Mouse (Mus musculus) erythroblast, adult 5-6 weeks (primary cell): ENCODE data around the gene Akap7. TPM values are rescaled to one million over a fixed set of nuclear protein-coding genes. Genes with fewer than 3 reads are reported as not detected.

ENCODE experiments used
- ATAC-seq: replicated peaks from 2 replicates; pipeline ENCODE4 v1.8.0; 2016; ENCODE audit warnings: moderate number of reproducible peaks, mild to moderate bottlenecking, moderate TSS enrichment, inconsistent platforms; ENCODE audit not compliant: poor library complexity, low FRiP score, severe bottlenecking
- total RNA-seq, 2 experiments: library from RNA; stranded (forward) in 1 of 2; stranded (reverse) in 1 of 2; fragments of 150-400 nt in 1 of 2; fragments of 200-764, 138-1000 nt in 1 of 2; gene quantifications; 2 replicates each; pipeline versions ENCODE4 v1.2.3 to v1.2.4; 2015 to 2017; ENCODE audit warnings: low replicate concordance in 2 of 2

Gene Akap7
- total RNA-seq, 2 experiments from 2014 or later, result 162 to 295 TPM

DNA sequence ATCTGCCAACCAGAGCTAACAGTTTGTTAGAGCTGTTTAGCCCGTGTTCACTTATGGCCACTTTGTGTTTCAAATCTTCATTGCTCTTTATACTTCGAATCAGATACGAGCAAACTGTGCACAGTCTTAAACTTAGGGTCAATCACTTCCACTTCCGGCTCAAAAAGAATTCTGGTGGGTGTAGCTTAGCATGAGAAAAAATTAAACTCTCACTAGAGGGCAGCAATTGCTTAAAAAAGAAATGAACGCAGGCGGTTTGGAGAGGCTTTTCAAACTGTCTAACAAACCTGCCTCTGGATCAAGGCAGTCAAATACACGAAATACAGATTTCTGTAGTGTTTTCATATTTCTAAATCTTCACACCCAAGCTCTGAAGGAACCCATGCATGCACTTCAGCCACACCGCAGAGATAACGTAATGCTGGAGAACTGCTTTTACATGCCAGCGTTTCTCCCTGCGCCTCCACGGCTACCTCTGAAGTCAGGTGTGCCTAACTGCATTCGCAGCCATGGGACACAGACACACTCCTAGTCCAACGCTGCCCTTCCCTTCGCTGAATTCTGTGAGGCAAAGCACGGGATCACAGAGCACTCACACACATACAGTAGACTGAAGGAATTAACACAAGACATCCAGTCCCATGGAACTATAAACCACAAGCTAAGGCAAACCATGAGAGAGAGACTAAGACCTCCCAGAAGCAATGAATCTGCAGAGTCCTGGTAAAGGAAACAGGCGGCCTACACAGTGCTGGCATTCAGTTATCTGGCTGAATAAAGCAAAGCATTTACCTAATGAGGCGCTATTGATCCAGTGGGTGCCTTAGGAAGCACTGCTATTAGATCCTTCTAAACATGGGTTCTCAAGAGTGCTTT, 39.0 kb downstream of the Akap7 start:
- ATAC-seq, result peak; percentile 58; the same call in 1 of the 2 replicates

DNA sequence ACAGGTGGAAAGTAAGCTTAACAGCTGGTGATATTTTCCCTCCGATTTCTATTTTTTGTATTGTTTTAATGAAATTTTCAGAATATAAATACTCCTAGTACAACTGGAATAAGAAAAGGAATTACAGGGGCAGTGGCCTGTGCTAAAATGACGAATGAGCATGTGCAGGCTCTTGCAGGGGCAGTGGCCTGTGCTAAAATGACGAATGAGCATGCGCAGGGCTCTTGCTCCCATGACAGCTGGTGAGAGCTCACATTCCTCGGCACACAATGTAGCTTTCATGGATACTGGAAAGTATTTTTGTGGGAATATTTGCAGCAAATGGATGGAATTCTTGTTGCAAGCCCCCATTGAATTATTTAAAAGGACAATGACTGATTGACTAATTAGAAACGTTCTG, 46.5 kb downstream of the Akap7 start:
- ATAC-seq, result no peak

DNA sequence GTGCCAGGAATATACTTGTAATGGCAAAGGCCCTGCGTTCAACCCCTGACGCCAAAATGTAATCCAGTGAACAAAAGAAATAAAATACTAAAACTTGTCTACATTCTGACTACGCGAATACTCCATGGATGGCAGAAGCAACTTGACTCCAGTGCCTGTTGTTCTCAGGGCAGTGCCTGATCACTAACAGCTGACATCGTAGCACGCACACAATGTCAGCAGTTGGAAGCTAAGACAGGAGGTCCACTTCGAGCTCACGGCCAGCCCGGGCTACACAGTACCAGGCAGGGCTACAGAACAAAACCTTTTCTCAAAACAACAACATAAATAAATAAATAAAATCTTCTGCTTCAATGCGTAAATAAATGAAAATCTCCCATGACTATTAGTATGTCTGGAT, 46.9 kb downstream of the Akap7 start:
- no peak for ATAC-seq

DNA sequence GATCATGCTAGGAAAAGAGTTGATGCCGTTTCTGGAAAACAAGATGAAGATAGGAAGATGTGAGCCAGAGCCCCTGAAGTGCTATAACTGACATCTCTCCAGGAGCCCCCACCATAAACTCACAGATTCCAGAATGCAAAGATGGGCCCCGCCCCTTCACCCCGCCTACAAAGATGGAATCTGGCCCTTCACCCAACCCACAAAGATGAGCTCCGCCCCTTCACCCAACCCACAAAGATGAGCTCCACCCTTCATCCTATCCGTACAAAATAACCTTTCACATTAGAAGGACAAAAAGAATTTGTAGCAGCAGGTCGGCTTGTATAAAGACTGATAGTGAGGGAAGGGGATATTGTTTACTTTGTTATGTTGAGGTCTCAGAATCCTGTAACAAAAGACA, 49.5 kb downstream of the Akap7 start:
- no peak for ATAC-seq

DNA sequence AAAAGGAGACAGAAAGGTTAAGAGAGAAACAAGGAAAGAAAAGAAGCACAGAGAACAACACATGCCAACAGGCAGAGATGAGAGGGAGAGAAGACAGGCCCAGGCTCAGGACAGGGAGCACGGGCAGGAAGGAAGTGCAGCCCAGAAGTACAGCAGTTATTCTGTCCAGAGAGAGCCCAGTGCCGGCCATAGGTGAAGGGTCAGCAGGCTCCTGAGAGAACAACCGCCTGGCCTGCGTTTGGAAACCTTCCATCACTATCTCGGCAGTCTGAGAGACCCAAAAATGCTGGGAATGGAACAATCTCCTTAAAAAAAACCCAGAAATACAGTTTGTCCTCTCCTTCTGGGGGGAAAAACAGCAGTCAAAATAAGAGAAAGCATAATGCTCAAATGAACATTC, 50.2 kb downstream of the Akap7 start:
- ATAC-seq, result no peak

DNA sequence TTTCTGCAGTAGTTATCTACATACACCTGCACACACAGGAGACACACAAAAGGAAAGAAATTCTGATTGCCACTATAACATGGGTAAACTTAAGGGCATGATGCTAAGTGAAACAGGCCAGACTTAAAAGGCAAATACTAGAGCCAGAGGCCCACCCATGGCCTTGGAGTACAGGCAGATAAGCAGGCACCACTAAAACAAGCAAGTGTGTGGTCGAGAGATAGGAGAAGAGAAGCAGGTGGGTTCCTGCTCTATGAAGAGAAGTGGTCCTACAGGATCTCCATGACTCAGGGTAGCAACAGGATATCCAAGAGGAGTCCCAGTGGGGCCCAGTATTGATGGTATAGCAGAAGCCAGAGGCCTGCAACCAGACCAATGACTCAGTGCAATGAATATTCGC, 54.2 kb downstream of the Akap7 start:
- peak; percentile 93 for ATAC-seq

DNA sequence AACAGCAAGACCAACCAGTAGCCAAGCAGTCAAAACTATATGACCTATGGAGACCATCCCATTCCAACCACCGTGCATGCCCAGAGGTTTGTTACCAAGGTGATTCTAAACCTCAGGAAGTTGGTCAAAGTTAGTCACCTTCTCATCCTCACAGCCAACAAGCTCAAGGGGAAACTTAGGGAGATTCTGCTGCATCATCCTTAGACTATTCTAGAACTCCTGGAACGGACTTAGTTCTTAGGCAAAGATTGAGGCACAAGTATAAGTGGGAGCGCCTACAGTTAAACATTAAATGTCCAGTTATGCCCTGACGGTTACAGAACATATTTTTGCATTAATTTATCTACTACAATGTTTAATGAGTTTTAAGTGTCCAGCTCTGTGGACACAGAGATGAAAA, 54.7 kb downstream of the Akap7 start:
- ATAC-seq, result peak; percentile 51; the same call in 1 of the 2 replicates

DNA sequence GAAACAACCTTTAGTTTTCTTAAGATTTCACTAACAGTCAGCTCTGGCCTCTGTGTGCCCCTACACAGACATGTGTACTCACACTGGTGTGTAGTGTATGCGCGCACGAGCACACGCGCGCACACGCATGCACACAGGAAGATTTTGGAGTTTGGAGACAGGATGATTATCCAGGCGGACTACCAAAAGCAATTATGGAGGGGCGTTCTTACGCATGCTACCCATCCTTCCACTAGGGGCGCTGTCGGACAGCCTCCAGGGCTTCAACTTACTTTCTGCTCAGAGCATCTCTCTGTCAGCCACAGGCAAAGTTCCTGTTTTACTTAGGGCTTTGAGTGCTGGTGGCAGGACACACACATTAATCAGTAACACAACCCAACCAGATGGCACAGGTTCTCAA, 57.6 kb downstream of the Akap7 start:
- peak; percentile 56 for ATAC-seq

DNA sequence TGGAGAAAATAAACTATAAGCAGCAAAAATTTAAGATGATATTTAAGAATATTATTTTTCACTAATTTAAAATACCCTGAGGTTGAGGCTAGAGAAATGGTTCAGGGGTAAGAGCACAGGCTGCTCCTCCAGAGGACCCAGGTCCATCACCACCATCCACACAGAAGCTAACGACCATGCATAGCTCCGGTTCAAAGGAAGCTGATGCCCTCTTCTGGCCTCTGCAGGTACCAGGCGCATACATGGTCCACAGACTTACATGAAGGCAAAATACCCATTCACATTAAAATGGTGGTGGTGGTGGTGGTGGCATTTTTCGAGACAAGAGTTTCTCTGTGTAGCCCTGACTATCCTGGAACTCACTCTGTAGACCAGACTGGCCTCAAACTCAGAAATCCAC, 61.5 kb downstream of the Akap7 start:
- no peak for ATAC-seq

DNA sequence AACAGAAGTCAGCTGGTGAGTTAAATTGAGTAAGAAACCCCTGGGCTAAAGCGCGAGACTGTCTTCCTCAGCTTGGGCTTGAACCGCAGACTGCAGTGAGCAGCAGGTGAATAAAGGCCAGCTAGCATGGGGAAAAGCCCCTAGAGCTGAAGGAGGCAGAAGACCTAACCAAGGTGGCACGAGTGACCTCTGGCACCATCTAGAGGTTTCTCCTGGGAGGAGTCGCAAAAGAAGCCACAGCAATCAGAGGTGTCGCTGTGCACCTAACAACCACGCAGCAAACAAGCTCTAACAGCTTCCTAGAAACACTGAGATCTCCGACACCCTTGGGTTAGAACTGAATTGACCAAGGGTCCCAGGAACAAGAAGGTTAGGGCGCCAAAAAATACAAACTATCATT, 68.5 kb downstream of the Akap7 start:
- peak; percentile 67 for ATAC-seq

DNA sequence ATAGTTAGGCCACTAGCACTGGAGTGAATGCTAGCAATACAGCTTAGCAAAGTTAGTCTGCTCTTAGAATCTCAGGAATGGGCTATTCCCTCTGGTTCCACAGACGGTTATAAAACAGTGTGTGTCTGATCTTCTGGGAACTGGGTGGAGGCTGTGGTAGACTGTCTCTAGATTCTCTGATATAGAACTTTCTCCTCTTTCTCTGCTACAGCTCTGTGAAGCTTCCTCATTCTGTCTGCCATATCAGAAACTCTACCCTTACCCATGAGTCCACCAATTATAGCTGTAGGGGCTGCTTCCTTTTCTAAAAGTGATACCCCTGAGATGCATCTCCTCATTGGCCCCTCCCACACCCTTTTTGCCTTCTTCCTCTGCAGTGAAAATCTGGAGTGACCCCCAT, 73.6 kb downstream of the Akap7 start:
- ATAC-seq, result no peak

DNA sequence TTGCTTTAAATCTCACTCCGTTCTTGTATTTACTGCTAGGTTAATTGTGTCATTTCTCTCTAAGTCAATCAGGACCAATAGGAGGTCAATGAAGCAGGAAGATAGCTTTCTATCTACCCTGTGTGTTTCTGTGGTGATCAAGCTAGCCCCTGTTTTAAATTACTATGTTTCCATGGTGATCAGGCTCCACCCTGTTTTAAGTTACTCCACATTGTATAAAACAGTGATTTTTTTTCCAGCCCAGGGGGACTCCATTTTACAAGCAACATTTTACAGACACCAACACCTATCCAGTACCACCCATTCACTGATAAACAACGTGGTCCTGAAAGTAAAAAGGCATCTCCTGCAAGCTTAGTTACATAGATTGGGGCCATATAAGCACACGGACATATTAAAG, 75.0 kb downstream of the Akap7 start:
- no peak for ATAC-seq

DNA sequence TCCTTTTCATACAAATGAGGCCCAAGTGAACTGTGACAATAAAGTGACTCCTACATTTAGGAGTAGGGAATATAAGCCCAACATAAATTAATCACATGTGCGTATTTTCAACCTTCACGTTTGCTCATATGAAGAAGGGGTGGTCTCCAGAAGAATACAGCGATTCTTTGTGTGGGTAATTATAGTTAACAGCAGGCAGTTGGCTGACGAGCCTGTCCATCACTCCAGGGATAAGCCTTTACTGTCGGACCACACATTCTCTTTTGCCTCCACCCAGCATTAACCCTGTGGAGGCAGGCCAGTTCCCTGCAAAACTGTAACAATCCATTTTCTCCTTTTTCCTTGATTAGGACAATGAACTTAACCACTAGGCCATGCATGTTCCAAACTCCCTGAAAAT, 76.3 kb downstream of the Akap7 start:
- ATAC-seq, result no peak

DNA sequence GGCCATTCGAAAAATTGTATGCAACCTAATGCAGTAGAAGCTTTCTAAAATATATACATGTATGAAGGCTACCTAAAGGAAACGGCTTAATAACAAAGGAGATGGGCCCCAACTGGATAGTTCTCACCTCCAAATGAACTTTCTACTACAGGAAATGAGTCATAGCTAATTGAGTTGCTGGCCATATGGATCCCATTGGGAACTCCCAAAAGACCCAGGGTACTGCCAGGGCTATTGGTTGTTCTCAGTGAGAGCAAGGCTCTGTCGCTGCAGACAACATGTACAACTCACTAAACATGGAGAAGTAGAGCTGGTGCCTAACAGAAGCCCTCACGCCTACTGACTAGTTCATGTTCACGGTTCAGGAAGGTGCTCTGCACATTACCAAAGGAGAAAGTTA, 83.3 kb downstream of the Akap7 start:
- no peak for ATAC-seq

DNA sequence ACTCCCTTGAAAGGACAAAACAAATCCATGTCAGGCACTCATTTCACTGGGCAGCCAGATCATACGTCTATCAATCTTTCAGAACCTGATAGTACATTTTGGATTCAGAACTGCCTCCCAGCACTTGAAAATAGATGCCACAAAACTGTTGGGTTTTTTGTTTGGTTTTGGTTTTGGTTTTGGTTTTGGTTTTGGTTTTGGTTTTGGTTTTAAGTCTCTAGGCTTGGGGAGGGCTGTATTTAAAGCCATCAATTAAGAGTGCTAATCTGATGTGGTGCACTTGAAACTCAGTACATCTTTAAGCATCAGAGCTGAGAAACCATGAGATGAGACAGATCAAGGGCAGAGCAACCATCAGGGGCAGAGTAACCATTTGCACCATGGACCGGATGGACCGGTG, 86.9 kb downstream of the Akap7 start:
- ATAC-seq, result no peak

DNA sequence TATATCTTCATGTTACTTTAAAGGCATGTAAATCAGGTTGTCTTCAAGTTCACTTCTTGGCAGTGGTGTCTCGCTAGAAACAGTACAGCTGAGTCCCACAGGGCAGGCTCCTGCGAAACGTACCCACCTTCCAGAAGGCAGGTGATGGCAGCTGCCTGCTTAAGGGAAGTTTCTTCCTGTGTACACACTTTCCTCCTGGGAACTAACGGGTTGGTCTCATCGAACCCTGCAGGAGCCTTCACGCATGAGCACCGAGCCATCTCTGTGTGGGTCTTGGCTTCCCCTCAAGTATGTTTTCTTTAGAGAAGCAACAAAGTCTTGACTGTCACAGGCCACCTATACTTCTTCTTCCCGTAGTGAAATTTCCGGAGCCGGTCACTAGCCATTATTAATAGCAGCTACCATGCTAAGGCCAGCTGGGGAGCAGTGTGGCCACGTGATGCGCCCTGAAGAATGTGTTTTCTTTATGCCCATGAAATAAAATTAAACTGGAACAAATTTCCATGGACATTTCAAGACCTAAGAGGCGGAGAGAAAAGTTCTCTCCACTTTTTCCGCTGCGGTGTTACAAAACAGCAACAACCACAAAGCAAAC, 87.7 kb downstream of the Akap7 start:
- no peak for ATAC-seq

DNA sequence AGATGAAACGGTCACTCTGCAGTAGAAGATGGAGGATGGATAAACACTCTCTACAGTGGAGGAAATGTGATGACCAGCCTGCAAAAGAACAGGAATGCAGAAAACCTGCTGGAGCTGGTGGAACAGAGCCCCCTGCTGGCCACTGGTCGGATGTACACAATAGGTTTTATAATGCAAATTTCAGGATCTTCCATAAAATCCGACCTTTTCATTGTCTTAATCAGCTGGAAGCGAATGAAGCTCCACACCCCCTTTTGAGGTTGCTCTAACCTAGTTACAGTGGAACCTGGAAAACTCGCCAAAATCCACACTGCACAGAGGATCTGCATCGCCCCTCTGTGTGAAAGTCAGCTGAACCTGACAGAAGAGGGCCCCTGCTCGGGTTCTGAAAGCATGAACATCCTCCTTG, 88.4 kb downstream of the Akap7 start:
- peak; percentile 68 for ATAC-seq

DNA sequence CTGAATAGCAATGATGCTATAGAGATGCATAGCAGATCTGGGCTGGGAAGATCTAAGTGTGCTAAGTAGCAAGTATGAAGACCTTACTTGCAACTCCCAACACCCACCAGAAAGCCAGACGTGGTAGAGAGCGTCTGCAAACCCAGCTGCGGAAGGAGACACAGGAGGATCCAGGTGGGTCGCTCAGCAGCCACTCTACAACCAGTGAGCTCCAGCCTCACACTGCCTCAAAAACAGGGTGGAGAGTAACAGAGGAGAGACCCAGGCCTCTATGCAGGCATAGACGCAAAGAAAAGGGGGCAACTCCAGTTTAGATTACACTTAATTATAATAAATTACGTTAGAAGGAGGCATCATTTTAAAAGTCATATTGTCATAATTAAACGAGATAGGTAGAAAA, 88.9 kb downstream of the Akap7 start:
- ATAC-seq, result no peak

DNA sequence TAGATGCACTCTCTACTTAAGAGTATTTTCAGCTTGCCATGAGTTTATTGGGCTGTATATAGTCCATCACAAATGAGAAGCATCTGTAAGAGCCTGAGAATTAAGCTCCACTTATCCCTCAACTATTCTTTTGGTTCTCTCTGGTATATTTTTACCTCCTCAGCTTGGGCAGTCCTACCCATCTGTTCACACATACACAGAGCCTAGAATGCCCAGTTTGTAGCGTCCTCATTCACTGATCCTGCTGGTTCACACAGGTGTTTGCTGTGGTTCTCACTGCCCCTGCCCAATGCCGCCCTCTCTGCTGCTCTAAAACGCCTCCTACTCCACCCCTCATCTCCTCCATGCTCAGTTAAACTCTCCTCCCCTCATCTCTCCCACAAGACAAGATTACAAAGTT, 91.7 kb downstream of the Akap7 start:
- no peak for ATAC-seq

DNA sequence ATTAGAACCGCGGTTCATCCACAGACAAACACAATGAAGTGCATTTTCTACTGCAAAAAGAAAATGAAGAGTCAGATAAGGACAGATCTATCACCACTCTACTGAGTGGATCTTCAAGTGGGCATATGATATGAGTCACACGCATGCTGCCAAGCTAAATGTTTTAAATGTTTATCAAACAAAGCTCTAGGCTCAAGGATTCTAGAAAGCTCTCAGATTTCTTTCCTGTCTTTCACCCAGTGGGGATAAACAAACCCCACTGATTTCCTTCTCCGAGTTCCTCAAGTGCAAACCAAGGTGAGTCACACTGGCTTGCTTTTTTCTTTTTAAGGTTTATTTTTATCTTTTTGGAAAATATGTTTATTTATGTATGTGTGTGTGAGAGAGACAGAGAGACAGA, 94.0 kb downstream of the Akap7 start:
- no peak for ATAC-seq

DNA sequence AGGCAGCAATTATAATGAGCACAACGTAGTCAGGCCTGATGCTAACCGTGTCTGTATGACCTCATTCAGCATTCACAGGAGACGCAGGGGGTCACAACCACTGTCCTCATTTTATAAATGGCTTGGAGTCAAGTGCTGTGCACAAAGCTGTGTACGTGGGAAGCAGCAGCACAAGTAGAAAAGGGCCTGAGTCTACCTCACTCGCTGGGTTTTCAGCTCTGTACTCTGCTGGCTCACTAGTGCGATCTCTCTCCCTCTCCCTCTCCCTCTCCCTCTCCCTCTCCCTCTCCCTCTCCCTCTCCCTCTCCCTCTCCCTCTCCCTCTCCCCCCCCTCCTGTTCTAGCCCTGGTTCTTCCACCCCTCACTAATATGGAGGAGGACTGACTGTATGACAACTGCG, 99.1 kb downstream of the Akap7 start:
- ATAC-seq, result no peak

DNA sequence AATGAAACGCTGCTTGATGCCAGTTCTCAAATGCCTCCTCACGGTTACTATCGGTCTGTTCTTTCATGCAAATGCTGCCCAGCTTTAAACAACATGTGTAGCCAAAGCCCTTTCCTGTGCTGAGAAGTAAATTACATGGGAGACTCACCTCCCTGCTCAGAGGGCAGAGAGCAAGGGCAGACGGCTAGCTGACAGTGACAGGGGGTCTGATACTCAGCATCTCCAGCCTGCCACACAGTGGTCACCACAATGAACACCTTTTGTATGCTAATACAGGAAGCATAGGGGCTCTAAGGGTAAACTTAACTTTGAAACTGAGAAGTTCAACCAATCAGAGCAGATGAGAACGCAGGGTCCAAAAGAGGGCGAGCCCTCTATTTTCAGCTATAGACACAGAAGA, 99.8 kb downstream of the Akap7 start:
- no peak for ATAC-seq
